Mouse (Mus musculus): Measurements from ENCODE around the gene Epc2.
"Not testable (repeated sequence)": the region's sequence is repeated elsewhere in the genome, so short reads cannot be mapped to it uniquely, and the experiment has no call there.

The Epc2 gene

DNA sequence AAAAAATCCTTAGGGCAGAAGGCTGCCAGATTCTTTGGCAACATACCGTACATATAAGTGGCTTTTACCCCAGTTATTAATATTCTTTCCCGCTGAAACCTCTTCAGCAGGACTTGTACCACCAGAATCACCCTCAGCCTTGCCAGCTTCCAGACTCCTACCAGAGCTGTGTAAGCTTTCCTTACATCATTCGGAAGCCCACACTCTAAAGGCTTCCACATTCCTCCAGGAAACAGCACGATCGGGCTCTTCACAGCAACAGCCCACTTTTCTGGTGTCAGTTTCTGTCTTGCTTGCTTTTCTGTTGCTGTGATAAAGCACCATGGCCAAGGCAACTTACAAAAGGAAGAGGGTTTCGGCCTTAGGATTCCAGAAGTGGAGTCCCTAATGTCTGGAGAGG, 21.2 kb downstream of the Epc2 start:
- no peak for DNase-seq

DNA sequence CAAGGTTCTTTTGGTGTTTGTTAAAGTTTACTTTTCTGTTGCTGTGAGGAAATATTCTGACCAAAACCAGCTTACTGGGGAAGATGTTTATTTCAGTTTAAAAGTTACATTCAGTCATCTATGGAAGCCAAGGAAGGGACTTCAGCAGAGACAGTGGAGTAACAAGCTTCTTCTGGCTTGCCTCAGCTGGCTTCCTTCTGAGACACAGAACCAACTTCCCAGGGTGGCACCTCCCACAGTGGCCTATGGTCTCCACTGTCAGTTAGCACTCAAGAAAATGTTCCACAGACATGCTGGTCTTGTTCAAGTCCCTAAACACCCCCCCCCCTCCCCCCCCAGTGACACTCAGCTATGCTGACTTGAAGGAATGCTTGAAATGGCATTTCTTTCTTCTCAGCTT, 30.9 kb downstream of the Epc2 start:
- no peak for DNase-seq

DNA sequence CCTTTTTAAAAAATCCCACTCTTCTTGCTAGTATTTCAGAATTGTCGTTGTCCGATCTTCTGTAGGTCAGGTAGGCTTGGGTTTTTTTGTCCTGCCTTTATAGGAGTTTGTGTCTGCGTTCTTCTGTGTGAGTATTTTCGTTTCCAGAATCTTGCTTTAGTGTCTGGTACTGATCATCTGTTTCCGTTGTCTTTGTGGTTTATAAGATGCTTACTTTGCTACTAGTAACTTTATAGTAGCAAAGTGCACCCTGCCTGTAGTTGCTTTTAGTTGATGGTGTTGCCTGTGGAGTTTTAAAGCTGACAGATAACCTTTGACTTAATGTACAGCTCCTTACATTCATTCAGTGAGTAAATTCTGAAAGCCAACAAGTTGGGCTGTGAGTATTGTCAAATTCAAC, 32.1 kb downstream of the Epc2 start:
- no peak for DNase-seq

DNA sequence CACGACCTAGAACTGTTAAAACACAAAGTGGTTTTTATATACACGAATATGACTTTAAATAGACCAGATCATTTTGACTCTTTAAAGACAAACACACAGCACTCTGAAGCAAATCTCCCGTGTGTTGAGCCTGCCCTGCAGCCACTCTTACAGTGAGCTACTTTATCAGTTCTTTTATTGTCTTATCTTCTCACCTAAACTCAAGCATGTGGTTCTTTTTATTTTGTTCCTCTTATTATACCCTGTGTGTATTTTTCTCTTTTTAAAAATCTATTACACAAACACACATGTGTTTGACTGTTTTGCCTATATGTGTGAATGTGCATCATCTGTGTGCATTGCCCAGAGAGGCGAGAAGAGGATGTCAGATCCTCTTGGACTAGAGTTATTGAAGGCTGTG, 50.1 kb downstream of the Epc2 start:
- no peak for DNase-seq

DNA sequence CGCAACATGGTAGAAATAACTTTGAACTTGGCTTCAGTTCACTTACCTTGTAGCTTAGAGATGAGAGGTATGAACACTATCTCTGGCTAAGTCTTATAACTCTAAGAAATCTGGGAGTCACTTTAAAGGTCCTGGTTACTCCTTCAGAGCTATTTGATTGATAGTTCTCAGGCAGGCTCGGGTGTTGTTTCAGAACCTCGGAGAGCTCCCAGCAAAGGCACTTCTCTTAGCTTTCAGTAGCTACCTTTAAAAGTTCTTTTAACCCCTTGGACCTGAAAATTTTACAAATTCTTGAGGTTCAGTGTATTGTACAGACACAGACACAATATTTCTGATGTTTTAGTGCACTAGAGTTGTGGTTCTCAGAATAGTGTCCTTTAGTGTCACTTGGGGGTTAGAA, 52.3 kb downstream of the Epc2 start:
- no peak for DNase-seq

DNA sequence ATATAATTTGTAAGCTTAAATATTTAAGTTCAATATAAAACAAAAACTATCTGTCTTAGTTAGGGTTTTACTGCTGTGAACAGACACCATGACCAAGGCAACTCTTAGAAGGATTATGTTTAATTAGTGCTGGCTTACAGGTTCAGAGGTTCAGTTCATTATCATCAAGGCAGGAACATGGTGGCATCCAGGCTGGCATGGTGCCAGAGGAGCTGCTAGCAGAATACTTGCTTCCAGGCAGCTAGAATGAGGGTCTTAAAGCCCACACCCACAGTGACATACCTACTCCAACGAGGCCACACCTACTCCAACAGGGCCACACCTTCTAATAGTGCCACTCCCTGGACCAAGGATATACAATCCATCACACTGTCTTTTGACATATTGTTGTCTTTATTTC, 53.9 kb downstream of the Epc2 start:
- not testable (repeated sequence) for DNase-seq

DNA sequence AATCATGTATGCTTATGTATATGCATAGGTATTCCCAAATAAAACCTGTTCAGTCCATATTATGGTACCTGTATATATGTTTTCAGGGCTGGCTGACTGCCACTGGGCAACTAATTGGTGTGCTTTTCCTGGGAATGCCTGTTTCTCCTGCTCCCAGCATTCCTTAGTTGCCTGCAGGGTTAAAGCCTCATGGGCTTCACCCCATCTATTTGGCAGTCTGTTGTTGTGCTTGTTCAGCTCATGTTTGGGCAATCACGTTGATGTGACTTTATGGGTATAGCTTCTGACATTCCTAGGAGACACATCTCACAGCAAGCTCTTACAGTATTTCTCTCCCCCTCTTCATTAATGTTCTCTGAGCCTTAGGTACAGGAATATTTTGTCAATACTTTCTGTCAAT, 59.5 kb downstream of the Epc2 start:
- no peak for DNase-seq

DNA sequence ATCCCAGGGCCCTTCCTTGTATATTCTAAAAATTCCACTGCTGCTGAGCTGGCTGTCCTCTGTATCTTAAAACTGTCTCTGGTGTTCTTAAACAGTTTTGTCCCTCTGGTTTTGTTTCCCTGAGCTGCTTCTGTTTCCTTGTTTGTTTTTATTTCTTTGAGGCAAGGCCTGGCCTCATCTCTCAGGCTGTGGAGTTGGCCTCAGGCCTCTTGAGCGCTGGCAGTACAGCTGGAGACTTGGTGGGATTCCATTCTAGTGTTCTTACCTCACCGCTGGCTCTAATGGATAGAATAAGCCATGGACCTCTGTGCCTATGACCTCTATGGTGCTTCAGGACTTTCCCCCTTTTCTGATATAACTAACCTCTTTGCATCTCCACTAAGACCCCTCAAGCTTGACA, 64.7 kb downstream of the Epc2 start:
- no peak for DNase-seq

DNA sequence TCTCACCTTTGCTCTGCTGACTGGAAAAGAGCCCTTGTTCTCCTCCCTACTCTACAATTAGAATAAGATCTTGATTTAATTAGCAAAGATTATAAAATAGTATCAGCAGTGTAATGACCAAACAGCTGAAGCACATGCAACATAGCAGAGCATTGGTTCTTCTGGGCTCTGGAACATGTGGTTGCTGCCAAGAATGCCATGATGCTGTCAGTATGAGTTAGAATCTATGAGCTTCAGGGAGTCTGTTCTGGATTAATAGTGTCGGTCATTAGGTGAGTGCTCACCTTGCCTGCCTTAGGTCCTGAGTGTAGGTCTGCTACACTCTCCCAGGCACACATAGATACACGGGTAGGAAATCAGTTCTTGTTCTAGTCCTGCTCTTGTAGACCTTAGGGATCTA, 69.1 kb downstream of the Epc2 start:
- no peak for DNase-seq

DNA sequence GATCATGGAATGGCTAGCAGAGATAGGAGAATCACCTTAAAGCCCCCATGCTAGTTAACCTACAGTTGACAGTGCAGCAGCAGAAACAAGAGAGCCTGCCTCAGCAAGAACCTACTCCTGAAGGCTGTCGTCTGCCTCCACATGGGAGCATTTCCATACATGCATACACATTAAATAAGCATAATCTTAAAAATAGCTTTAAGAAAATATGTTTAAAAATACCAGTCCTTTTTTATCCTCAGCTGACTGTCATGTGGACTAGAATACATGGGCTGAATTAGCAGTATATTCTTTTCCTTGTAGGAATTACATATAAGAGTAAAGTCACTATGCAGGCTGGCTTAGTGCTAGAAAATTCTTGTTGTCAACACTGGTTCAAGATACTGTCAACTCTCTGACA, 69.7 kb downstream of the Epc2 start:
- no peak for DNase-seq

DNA sequence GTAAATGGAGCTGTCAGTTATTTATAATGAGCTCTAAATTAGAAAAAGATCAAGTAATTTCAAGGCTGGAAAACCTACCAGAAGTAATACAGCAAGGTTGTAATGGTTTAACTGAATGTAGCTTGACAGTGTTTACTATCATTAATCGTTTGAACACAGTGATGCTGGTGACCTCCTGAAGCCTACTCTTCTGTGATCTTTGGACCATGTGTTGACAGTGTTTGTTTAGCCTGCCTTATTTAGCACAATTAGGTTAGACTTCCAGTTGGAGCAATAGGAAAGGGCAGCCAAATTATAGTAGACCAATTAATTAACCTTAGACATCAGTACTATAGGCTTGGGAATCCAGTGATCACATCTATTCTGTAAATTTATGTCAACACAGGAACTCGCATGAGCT, 70.3 kb downstream of the Epc2 start:
- no peak for DNase-seq

DNA sequence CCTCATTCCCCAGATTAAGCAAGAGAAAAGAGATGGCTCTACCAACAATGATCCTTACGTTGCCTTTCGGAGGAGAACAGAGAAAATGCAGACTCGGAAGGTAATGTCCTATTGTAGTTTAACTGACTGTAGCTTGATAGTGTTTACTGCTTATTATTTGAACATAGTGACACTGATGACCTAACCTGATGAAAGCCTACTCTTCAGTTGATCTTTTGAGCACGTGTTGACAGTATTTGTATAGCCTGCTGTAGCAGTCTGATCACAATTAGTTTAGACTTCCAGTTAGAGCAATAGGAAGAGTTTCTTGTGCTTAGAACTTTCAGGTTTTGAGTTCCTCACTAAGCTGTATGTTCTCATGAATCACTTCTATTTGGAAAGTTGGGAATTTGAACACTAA, 71.3 kb downstream of the Epc2 start:
- no peak for DNase-seq

DNA sequence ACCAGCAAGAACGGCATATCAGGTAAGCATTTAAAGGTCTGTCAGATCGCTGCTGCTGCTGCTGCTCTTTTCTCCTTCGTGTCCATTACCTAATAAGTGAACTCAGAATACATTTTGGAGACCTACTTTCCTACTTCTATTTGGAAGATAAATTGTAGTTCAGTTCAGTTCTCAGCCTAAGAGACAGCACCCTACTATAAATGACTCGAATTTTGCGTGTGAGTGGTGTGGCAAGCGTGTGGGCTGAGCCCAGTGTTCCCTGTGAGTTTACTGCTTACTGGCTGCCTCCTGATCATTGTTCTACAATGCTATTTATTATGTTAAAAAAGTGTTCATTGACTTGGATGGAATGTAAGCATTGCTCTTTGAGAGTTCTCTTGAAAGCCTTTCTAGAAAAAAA, 85.9 kb downstream of the Epc2 start:
- no peak for DNase-seq

DNA sequence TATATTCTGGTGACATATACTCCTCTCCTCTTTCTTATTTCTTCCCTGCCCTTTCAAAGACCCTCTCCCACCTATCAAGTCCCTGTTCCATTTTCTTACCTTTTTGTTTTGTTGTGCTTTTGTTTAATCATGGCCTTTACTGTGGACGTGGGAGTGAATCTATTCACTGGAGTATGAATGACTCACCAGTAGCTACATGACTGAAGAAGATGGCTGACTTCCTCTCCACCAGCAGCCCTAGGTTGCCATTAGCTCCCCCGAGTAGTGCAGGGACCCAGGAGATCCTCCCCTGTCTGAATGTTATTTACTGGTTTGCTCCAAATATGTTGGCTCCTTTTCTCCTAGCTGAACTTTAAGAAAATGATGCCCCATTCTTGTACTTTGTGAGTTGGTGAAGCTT, 86.8 kb downstream of the Epc2 start:
- no peak for DNase-seq

DNA sequence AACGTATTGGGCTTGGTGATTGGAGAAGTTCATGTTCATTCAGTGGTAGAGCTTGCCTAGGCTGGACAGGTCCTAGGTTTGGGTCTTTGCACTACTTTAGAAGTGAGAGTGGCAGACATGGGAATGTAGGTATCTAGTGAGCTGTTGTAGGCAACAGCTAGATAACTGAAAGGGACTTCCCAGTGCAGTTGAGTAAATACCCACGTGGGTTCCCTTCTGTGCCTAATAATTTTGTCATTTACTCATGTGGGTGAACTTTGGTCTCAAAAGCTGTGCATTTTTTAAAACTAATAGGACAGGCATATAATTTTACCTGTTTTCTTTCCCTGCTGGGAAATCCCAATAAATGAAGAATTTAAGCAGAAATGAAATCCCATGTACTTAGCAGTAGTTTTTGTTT, 88.5 kb downstream of the Epc2 start:
- no peak for DNase-seq

DNA sequence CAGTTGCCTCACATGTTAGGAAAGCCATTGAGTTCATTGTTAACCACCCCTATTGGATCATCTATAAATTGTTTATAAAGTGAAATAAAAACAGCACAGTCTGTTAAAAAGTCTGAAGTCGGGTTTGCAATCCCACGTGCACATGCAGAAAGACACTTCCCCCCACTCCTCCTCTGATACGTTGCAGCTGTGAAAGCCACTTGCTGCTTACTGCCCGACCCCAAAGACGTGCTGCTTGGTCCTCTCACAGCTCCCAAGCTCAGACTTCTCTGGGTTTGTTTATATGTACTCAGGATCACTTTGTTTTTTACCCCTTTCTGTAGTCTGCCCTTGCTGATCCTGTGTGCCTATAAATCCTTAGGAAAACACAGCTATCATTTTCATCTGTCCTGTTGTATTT, 96.5 kb downstream of the Epc2 start:
- DNase-seq, result no peak

DNA sequence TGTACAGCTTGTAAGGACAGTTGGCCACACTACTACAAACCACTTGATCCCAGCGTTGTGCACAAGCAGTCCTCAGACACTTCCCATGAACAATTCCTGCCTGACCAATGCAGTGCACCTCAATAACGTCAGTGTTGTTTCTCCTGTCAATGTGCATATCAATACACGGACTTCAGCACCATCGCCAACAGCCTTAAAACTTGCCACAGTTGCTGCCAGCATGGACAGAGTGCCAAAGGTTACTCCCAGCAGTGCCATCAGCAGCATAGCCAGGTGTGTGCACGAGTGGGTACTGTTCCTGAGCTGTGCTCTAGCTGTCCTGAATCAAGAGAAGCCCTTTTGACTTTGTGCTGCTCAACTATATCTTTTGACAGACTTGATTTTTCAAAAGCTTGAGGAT, 97.2 kb downstream of the Epc2 start:
- DNase-seq, result no peak

DNA sequence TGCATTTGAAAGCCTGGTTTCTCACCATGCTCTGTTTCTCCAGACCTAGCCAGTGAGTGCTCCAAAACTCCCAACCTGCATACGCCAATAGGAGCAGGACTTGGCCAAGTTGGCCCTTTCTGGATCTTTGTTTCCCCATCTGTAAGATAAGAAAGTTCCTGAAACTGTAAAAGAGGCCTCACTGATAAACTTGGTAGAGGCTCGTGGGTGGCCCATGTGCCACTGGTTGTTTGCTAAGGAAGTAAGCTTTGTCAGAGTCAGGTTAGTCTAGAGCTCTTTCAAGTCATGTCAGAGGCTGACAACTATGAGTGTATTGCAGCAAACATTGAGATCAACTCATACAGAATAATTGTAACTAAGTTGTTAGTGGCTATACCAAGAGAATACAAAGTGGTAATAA, 101.8 kb downstream of the Epc2 start:
- DNase-seq, result no peak

DNA sequence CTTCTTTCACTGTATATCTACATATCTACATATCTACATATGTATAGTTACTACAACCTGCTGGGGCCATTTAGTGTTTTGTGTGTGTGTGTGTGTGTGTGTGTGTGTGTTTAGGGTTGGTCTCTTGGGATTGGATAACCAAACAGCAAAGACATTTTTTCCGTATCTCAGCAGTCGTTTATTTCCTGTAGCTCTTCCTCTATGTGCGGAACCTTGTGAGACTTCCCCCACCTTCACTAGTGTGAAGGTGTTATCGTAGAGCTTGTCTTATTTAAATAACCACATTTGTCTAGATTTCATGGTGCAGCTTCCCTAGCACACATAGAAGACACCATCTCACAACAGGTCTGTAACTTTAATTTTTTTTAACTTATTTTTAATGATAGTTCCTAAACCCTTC, 106.1 kb downstream of the Epc2 start:
- DNase-seq, result no peak

DNA sequence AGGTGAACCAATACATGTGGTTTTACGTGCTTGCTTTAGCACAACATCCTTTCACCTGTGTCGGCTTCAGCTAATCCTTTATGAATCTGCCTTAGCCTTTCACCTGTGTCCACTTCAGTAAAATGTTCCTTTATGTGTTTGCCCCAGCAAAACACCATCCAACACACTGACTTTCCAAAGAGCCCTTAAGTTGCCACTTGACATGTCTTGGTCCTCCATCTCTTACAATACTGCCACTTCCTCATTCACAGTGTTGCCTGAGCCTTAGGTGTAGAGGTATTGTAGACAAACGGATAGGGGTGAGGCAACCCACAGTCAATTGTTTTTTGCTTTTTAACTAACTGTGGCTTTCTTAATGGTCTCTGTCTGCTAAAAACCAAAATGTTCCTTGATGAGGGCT, 107.1 kb downstream of the Epc2 start:
- DNase-seq, result no peak

DNA sequence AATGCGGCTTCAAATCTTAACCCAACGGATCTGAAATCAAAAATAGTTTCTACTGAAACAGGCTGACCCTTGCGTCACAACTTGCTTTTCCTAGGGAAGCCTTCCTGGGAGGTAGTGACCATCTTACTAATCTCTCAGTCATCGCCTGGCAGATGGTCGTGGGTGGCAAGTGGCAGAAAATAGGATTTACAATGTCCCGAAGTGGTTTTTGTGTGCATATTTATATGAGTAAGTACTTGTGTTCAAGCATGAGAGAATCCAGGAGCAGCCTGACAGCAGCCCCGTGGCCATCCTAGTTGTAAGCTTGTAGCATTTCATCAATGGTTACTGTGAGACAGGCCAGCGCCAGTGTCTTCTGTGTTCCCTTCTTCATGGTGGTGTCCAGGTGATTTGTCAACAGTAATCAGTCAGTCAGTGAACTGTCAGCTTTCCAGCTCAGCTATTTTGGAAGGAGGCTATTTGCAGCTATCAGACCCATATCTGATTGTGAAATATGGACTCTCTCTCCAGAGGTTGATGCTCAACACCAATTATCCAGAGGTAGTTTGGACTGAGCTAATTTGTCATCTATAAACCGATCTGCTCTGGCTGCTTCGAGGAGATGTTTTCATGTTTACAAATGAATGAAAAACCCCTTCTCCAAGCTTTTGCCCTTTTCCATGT, 111.5 kb downstream of the Epc2 start:
- peak; percentile 79 for DNase-seq

DNA sequence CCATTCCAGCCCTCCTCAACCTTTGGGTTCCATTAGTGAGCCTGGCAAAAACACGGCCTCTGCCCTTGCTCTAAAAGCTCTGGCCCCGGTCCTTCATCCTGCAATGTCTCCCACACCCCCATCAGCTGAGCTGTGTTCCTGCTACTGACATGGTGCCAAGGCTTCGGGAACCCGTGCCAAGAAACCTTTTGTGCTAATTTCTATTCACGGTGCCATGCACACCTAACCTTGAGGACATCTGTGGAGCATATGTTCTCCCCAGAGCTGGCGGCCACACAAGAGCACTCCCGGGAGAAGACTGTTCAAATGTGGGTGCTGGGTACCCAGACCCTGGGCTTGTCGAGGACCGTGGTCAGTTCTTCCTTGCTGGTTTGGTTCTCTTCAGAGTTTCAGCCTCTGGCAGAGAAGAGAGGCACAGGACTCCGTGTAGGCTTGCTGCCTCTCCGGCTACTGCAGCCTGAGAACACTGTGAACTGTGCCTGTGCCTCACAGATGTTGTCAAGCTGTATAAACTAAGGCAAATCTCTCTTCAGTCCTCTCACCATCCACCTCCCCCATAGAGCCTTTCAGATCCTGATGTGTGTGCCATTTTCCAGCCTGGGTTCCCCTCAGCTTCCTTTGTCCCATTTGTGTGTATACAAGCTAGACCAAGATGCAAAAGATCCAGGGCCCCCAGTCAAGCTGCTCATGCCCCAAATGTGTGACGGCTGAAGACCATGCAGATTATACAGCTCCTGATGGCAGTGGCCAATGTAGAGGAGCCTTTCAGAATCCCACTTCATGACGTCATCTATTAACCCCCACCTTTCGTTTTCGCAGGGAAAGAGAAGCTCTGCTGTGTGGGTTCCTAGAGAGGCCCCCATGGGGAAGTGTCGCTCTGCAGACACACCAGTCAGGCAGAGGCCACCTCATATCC, 118.8 kb downstream of the Epc2 start:
- DNase-seq, result peak; percentile 28

DNA sequence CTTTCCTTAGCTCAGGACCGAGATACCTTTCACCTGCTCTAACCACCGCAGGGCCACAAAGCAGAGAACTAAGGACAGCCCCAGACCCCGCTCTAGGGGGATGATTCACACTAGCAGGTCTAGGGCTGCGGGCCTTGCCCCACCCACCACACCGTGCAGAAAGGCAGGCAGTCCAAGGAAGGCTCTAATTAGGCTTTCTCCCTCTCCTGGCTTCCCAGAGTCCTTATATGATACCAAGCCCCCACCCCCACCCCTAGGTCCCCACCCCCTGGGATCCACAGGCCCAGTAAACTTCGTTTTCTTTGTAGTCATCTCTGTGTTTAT, 119.5 kb downstream of the Epc2 start:
- no peak for DNase-seq

DNA sequence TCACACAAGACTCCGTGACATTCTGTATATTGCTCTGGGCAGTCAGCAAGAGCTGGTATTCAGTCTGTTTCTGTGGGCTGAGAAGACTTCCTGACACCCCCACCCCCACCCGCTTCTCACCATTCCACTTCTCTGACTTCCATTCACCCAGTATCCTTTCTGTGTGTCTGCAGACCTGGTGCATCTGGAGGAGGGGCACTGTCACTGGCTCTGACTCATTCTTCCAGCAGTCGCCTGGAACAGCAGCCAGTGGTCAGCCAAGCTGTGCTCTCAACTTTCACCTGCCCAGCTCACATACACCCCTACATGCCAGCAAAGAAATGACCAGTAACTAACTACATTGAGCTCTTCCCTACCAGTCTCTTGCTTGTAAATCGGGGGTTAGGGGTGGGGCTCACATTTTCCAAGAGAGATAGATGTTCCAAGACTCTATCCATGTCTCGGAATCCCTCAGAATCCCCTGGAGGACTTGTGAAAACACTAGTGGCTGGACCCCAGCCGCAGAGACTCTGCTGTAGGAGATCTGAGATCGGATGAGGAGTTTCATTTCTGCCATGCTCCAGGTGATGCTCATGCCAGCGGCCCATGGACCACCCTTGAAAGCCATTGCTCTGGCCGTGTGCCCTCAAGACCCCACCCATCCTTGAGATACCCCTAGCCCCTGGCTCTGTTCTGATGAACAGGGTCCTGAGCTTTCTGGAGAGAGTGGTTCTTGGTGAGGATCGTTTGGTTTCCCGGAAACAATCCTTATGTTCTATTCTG, 120.1 kb downstream of the Epc2 start:
- DNase-seq, result no peak
